In the genomic region with DNA sequence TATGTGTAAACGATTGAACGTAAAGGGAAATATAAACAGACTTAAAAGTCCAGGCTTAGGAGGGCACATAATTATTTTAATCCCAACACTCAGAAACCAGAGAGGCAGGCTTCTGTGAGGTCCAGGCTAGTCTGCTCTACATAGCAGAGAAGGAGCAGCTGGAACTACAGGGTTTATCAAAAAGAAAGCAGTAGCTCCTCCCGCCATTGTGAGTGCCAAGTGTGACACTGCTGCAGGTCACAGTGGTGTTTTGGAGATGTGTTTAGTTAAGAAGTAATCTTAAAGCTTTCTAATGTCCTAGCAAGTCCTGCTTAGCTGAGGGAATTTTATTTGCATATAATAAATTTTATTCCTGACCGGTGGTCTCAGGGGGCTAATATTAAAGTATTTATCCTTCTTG, we compare ENCODE assay signal across 11 mouse cellular contexts. TPM values are rescaled to one million over a fixed set of nuclear protein-coding genes. Genes with fewer than 3 reads are reported as not detected.
DNase-seq lines count a peak whose midpoint lies in the region; ATAC-seq and TF ChIP-seq lines count a peak whose summit lies in the region.
"Had no signal": no experiment of that assay in that cellular context is flagged by ENCODE, and none has a peak within 500 bp of the region (broad histone marks: within the 10 kb centered on the region; RNA-seq: fewer than 3 reads in every experiment).

No protein-coding gene starts in this region.

- peak; percentile 45; the same call in 1 of the 2 replicates for TF ChIP-seq POLR2A in heart, adult 2 months (IDR thresholded peaks at IDR 0.05; ENCODE audit: insufficient read depth, low read depth, low read length)

- no peak for TF ChIP-seq EP300 in heart, adult 2 months (IDR thresholded peaks at IDR 0.05; ENCODE audit: insufficient read depth, low read depth, low read length)

- no peak for TF ChIP-seq CTCF in heart, adult 2 months (IDR thresholded peaks at IDR 0.05)

- H3K4me2 ChIP-seq in heart, embryonic 12.5 days, result no peak overlapping the region
- H3K4me2 ChIP-seq in liver, embryonic 11.5 days, result peak overlapping the region; percentile 25; the same call in 1 of the 2 replicates

- DNase-seq in heart, adult 2 months, result peak in 1 of 2 experiments; percentile 30
- no peak for DNase-seq in liver, embryonic 11.5 days (ENCODE audit: low spot score)
- DNase-seq in liver (no peak), ES-E14 (ENCODE audit: low read depth, low spot score) (no peak)
- peak; percentile 17 for DNase-seq in heart, postnatal 4 days
- no peak for DNase-seq in spleen, postnatal 36 days (ENCODE audit: low spot score in 2 of 2)
- DNase-seq in left cerebral cortex, postnatal 4 days, result no peak
- DNase-seq: cerebellum, adult 18-20 months had no signal

- no peaks in the 10 kb centered on the region for H3K9me3 ChIP-seq in heart, embryonic 12.5 days (replicated peaks)
- H3K9me3 ChIP-seq in liver, embryonic 11.5 days (ENCODE audit: control insufficient read depth, low read length), result no peaks in the 10 kb centered on the region
- no peaks in the 10 kb centered on the region for H3K9me3 ChIP-seq in ES-E14 (ENCODE audit: control insufficient read depth, insufficient read depth, low read depth, low read length)
- H3K9me3 ChIP-seq: G1E; limb, embryonic 13.5 days had no signal

- peak overlapping the region; percentile 98 for H3K27ac ChIP-seq in heart, adult 2 months
- no peak overlapping the region for H3K27ac ChIP-seq in heart, embryonic 12.5 days (ENCODE audit: poor library complexity, severe bottlenecking)
- H3K27ac ChIP-seq in liver, embryonic 11.5 days (ENCODE audit: low read depth, low read length), result no peak overlapping the region
- H3K27ac ChIP-seq in ES-E14 (ENCODE audit: insufficient read depth, low read depth, low read length, poor library complexity, severe bottlenecking), result no peak overlapping the region
- H3K27ac ChIP-seq: limb, embryonic 13.5 days had no signal

- peak overlapping the region; percentile 38; the same call in 1 of the 2 replicates for H3K9ac ChIP-seq in heart, adult 2 months (ENCODE audit: low read depth, low read length)
- H3K9ac ChIP-seq in heart, embryonic 12.5 days, result no peak overlapping the region
- H3K9ac ChIP-seq in liver, embryonic 11.5 days (ENCODE audit: low read depth, low read length), result no peak overlapping the region
- H3K9ac ChIP-seq in ES-E14 (ENCODE audit: insufficient read depth, low read depth, low read length, poor library complexity, severe bottlenecking), result peak overlapping the region; percentile 50; the same call in 1 of the 2 replicates

- peaks cover 8% of the 10 kb centered on the region for H3K4me1 ChIP-seq in heart, adult 2 months (ENCODE audit: control insufficient read depth, insufficient read depth, low read length)
- peaks cover 17% of the 10 kb centered on the region for H3K4me1 ChIP-seq in heart, embryonic 12.5 days (replicated peaks)
- H3K4me1 ChIP-seq in liver, embryonic 11.5 days (replicated peaks; ENCODE audit: control insufficient read depth, insufficient read depth, low read length), result peaks cover 3% of the 10 kb centered on the region; the same call in 1 of the 2 replicates
- H3K4me1 ChIP-seq in ES-E14 (ENCODE audit: control insufficient read depth in 2 of 2, insufficient read depth in 2 of 2, low read length in 2 of 2, poor library complexity in 1 of 2), result peaks cover 9 to 13% of the 10 kb centered on the region in 2 experiments; a peak in 3 of 4 replicates

- H3K79me2 ChIP-seq in heart, adult 2 months (replicated peaks; ENCODE audit: control insufficient read depth, insufficient read depth, low read length), result peaks cover 5% of the 10 kb centered on the region

- no peaks in the 10 kb centered on the region for H3K27me3 ChIP-seq in heart, adult 2 months (ENCODE audit: control insufficient read depth, insufficient read depth, low read length)
- no peaks in the 10 kb centered on the region for H3K27me3 ChIP-seq in heart, embryonic 12.5 days (replicated peaks)
- no peaks in the 10 kb centered on the region for H3K27me3 ChIP-seq in liver, embryonic 11.5 days (replicated peaks; ENCODE audit: control insufficient read depth, insufficient read depth, low read length)
- H3K27me3 ChIP-seq: limb, embryonic 13.5 days had no signal

- ATAC-seq in heart, embryonic 12.5 days (ENCODE audit: insufficient number of reproducible peaks, low FRiP score), result no peak
- ATAC-seq in liver, embryonic 11.5 days (replicated peaks; ENCODE audit: low FRiP score), result no peak

- in situ Hi-C loops in ES-E14 (cut with MboI; ENCODE audit: low sequenced_read_pairs in 2 of 2, unreplicated experiment in 2 of 2), result no loop called here

- H3K36me3 ChIP-seq in heart, adult 2 months (ENCODE audit: control insufficient read depth, insufficient read depth, low read length), result peaks cover 22% of the 10 kb centered on the region
- H3K36me3 ChIP-seq in heart, embryonic 12.5 days, result no peaks in the 10 kb centered on the region
- no peaks in the 10 kb centered on the region for H3K36me3 ChIP-seq in liver, embryonic 11.5 days (ENCODE audit: control insufficient read depth, insufficient read depth, low read length)
- peaks cover 3% of the 10 kb centered on the region; the same call in 1 of the 2 replicates for H3K36me3 ChIP-seq in ES-E14 (ENCODE audit: control insufficient read depth, insufficient read depth, low read length, poor library complexity, severe bottlenecking)

- H3K4me3 ChIP-seq in heart, adult 2 months, result peak overlapping the region; percentile 99; the same call in 1 of the 2 replicates
- no peak overlapping the region for H3K4me3 ChIP-seq in heart, embryonic 12.5 days
- no peak overlapping the region for H3K4me3 ChIP-seq in liver, embryonic 11.5 days (ENCODE audit: low read depth, low read length)
- H3K4me3 ChIP-seq in ES-E14 (ENCODE audit: insufficient read depth in 1 of 2, low read depth in 1 of 2, low read length in 2 of 2, poor library complexity in 1 of 2, severe bottlenecking in 1 of 2), result peak overlapping the region in 1 of 2 experiments; percentile 99; a peak in 2 of 4 replicates

- WGBS in heart, adult 2 months, result 63% methylated on average over 4 of the region's 4 CpGs
- 72% methylated on average over 4 of the region's 4 CpGs for WGBS in heart, embryonic 12.5 days
- WGBS in liver, embryonic 11.5 days, result 76% methylated on average over 4 of the region's 4 CpGs

- intact Hi-C loops in heart, adult 2 months (cut with DNase I), result loop anchor here (5.0 to 10.0 kb wide), 4 partner anchors 130 to 493 kb away; partner anchors contain the start of genes Ccdc71l and Sypl
- intact Hi-C loops in left cerebral cortex, postnatal 4 days (cut with DNase I), result loop anchor here (5.0 kb wide), 1 partner anchor 185 kb away; no protein-coding TSS in a partner anchor

TF ChIP-seq in ES-E14, 5 proteins besides CTCF, POLR2A, EP300 and RAD21:
- TF ChIP-seq MAFK (IDR thresholded peaks at IDR 0.05; ENCODE audit: insufficient read depth, low read depth, low read length) (no peak), ZC3H11A (IDR thresholded peaks at IDR 0.05; ENCODE audit: borderline replicate concordance, low read depth, low read length) (no peak), HCFC1 (IDR thresholded peaks at IDR 0.05; ENCODE audit: borderline replicate concordance, insufficient read depth, low read length) (no peak), CHD2 (IDR thresholded peaks at IDR 0.05; ENCODE audit: low read depth, low read length) (no peak), ZNF384 (IDR thresholded peaks at IDR 0.05; ENCODE audit: low read depth, low read length) (no peak)

RNA-seq across cellular contexts. Expression of gene Nampt, which starts 2.7 kb away (rescaled TPM):
- 100 to 1,000 TPM; 115 to 153 TPM for total RNA-seq in heart, adult 2 months (2021)
- 37.2 and 79.2 TPM in 2 replicates for polyA plus RNA-seq in heart, adult 2 months (2012; rRNA removed)
- polyA plus RNA-seq in heart, embryonic 12.5 days (2016; fragmentation: Nextera tagmentation; extraction: Ambion mirVana), result 18.9 TPM in 2 replicates
- polyA plus RNA-seq in liver, embryonic 11.5 days (2014; fragmentation: Nextera tagmentation; extraction: Ambion mirVana), result 27.3 and 30.7 TPM in 2 replicates
- total RNA-seq in ES-E14 (2012; rRNA removed), result 48.9 and 52.4 TPM in 2 replicates
- 10 to 100 TPM; 17.5 to 20.0 TPM for total RNA-seq in heart, postnatal 4 days (2021)
- total RNA-seq in left cerebral cortex, postnatal 4 days (2021), result 10 to 100 TPM; 40.0 to 44.2 TPM

Comparison
In these comparisons a context has a peak if more than half of its experiments do, and no peak if none do; other contexts are left out.
1. H3K9ac ChIP-seq: peak in heart, adult 2 months (single experiment) and ES-E14 (single experiment); none in heart, embryonic 12.5 days (single experiment) and liver, embryonic 11.5 days (single experiment).